Mouse (Mus musculus): ENCODE results near the gene Nphs1. TPM values are rescaled to one million over a fixed set of nuclear protein-coding genes. Genes with fewer than 3 reads are reported as not detected.

Nphs1 gene
- total and polyA plus RNA-seq, 3 experiments = 1.0 to 2.4 TPM; not detected in 1

- no peak for DNase-seq (ENCODE audit: extremely low read depth)
- no peaks in the 10 kb centered on the region for H3K9me3 ChIP-seq (replicated peaks; ENCODE audit: low read length)
- H3K36me3 ChIP-seq (replicated peaks in 1 of 2; ENCODE audit: control insufficient read depth in 1 of 2, insufficient read depth in 1 of 2, low read length in 1 of 2) = peaks cover 40 to 49% of the 10 kb centered on the region in 2 experiments
- peaks cover 5% of the 10 kb centered on the region for H3K27me3 ChIP-seq (replicated peaks)
- no peak overlapping the region for H3K4me3 ChIP-seq (replicated peaks in 1 of 3; ENCODE audit: low read depth in 2 of 3, low read length in 2 of 3, poor library complexity in 1 of 3)
- no peak overlapping the region for H3K9ac ChIP-seq (ENCODE audit: insufficient read depth, low read depth)
- peaks cover 10 to 68% of the 10 kb centered on the region in 2 experiments for H3K4me1 ChIP-seq (ENCODE audit: control insufficient read depth in 1 of 2, insufficient read depth in 2 of 2)
- in situ Hi-C loops (cut with MboI; ENCODE audit: low pct_ligation_motif_present, low pct_unique_long_range_greater_than_20kb, low sequenced_read_pairs) = loop anchor here (5.0 kb wide), 1 partner anchor 37 kb away; no protein-coding TSS in a partner anchor
- H3K27ac ChIP-seq (ENCODE audit: insufficient read depth, low read depth) = no peak overlapping the region
- peak; percentile 65; the same call in 1 of the 2 replicates for TF ChIP-seq ZMIZ1 (IDR thresholded peaks at IDR 0.05; ENCODE audit: low read depth, low read length)
- no peak for TF ChIP-seq USF2 (conservative IDR thresholded peaks at IDR 0.05; ENCODE audit: low read depth, low read length)
- no peak for TF ChIP-seq HCFC1 (IDR thresholded peaks at IDR 0.05; ENCODE audit: low read depth, low read length)
- TF ChIP-seq CHD2 (IDR thresholded peaks at IDR 0.05; ENCODE audit: low read length) = no peak
- TF ChIP-seq TBP (conservative IDR thresholded peaks at IDR 0.05; ENCODE audit: low read depth, low read length) = no peak
- no peak for TF ChIP-seq GABPA (IDR thresholded peaks at IDR 0.05; ENCODE audit: insufficient replicate concordance, low read depth, low read length)
- no peak for TF ChIP-seq MXI1 (IDR thresholded peaks at IDR 0.05; ENCODE audit: low read depth, low read length)
- 0 out of 2 replicates have a peak, but pooled peaks cover 4% of the 10 kb centered on the region for H3K79me2 ChIP-seq (replicated peaks; ENCODE audit: control insufficient read depth, extremely low read depth, insufficient read depth, poor library complexity, severe bottlenecking)
- no peak overlapping the region for H3K4me2 ChIP-seq (ENCODE audit: insufficient read depth, low read depth, poor library complexity, severe bottlenecking)
- dilution Hi-C loops (cut with MboI; ENCODE audit: extremely low pct_ligation_motif_present, extremely low pct_unique_long_range_greater_than_20kb, low sequenced_read_pairs) = no loop called here
Observed at GRCm38 (mm10) chr7:30429327-30429726, 28.8 kb upstream of the Nphs1 start.

- Histone ChIP-seq H3K9ac (ENCODE audit: insufficient read depth, low read depth) (no peak overlapping the region), H3K4me3 (replicated peaks in 1 of 3; ENCODE audit: low read depth in 2 of 3, low read length in 2 of 3, poor library complexity in 1 of 3) (no peak overlapping the region), H3K27me3 (replicated peaks) (peaks cover 12% of the 10 kb centered on the region), H3K9me3 (replicated peaks; ENCODE audit: low read length) (no peaks in the 10 kb centered on the region), H3K36me3 (replicated peaks in 1 of 2; ENCODE audit: control insufficient read depth in 1 of 2, insufficient read depth in 1 of 2, low read length in 1 of 2) (peaks cover 32 to 41% of the 10 kb centered on the region in 2 experiments), H3K4me2 (ENCODE audit: insufficient read depth, low read depth, poor library complexity, severe bottlenecking) (no peak overlapping the region), H3K27ac (ENCODE audit: insufficient read depth, low read depth) (peak overlapping the region; percentile 33), H3K79me2 (replicated peaks; ENCODE audit: control insufficient read depth, extremely low read depth, insufficient read depth, poor library complexity, severe bottlenecking) (no peaks in the 10 kb centered on the region), H3K4me1 (ENCODE audit: control insufficient read depth in 1 of 2, insufficient read depth in 2 of 2) (peaks cover 10 to 59% of the 10 kb centered on the region in 2 experiments)
- in situ Hi-C loops (cut with MboI; ENCODE audit: low pct_ligation_motif_present, low pct_unique_long_range_greater_than_20kb, low sequenced_read_pairs) = no loop called here
- dilution Hi-C loops (cut with MboI; ENCODE audit: extremely low pct_ligation_motif_present, extremely low pct_unique_long_range_greater_than_20kb, low sequenced_read_pairs) = no loop called here
- DNase-seq (ENCODE audit: extremely low read depth) = no peak
- TF ChIP-seq MAX (IDR thresholded peaks at IDR 0.05; ENCODE audit: low read length) = 0 out of 2 replicates have a peak, but pooled peaks have one; percentile 32
- TF ChIP-seq EP300 (IDR thresholded peaks at IDR 0.05; ENCODE audit: low read length) = 0 out of 2 replicates have a peak, but pooled peaks have one; percentile 17
- no peak for TF ChIP-seq MAFK (IDR thresholded peaks at IDR 0.05; ENCODE audit: insufficient replicate concordance, low read length)
- TF ChIP-seq BHLHE40 (IDR thresholded peaks at IDR 0.05; ENCODE audit: low read depth, low read length) = 0 out of 2 replicates have a peak, but pooled peaks have one; percentile 6
Observed at GRCm38 (mm10) chr7:30430191-30430590, 27.9 kb upstream of the Nphs1 start.

GRCm38 (mm10) chr7:30431793-30432192 is 26.3 kb upstream of the Nphs1 start:
- H3K27ac ChIP-seq (ENCODE audit: insufficient read depth, low read depth) = no peak overlapping the region
- in situ Hi-C loops (cut with MboI; ENCODE audit: low pct_ligation_motif_present, low pct_unique_long_range_greater_than_20kb, low sequenced_read_pairs) (no loop called here), dilution Hi-C loops (cut with MboI; ENCODE audit: extremely low pct_ligation_motif_present, extremely low pct_unique_long_range_greater_than_20kb, low sequenced_read_pairs) (no loop called here)
- H3K36me3 ChIP-seq (replicated peaks in 1 of 2; ENCODE audit: control insufficient read depth in 1 of 2, insufficient read depth in 1 of 2, low read length in 1 of 2) = peaks cover 19 to 25% of the 10 kb centered on the region in 2 experiments
- peak; percentile 72 for DNase-seq (ENCODE audit: extremely low read depth)
- H3K9ac ChIP-seq (ENCODE audit: insufficient read depth, low read depth) = no peak overlapping the region
- no peaks in the 10 kb centered on the region for H3K9me3 ChIP-seq (replicated peaks; ENCODE audit: low read length)
- H3K27me3 ChIP-seq (replicated peaks) = peaks cover 28% of the 10 kb centered on the region
- H3K4me1 ChIP-seq (ENCODE audit: control insufficient read depth in 1 of 2, insufficient read depth in 2 of 2) = peaks cover 10 to 45% of the 10 kb centered on the region in 2 experiments
- no peak overlapping the region for H3K4me3 ChIP-seq (replicated peaks in 1 of 3; ENCODE audit: low read depth in 2 of 3, low read length in 2 of 3, poor library complexity in 1 of 3)
- 0 out of 2 replicates have a peak, but pooled peaks have one; percentile 44 for TF ChIP-seq BHLHE40 (IDR thresholded peaks at IDR 0.05; ENCODE audit: low read depth, low read length)
- peak; percentile 69 for TF ChIP-seq HCFC1 (IDR thresholded peaks at IDR 0.05; ENCODE audit: low read depth, low read length)
- peak in 1 of 2 experiments; percentile 91; a peak in 2 of 4 replicates for TF ChIP-seq CTCF (conservative IDR thresholded peaks at IDR 0.05 in 1 of 2, IDR thresholded peaks at IDR 0.05 in 1 of 2; ENCODE audit: low read depth in 2 of 2, low read length in 2 of 2)
- no peak for TF ChIP-seq ZNF384 (IDR thresholded peaks at IDR 0.05; ENCODE audit: low read depth, low read length)
- TF ChIP-seq ZC3H11A (IDR thresholded peaks at IDR 0.05; ENCODE audit: low read depth, low read length) = peak; percentile 89
- peak; percentile 49; the same call in 1 of the 2 replicates for TF ChIP-seq SIN3A (IDR thresholded peaks at IDR 0.05; ENCODE audit: low read length)
- TF ChIP-seq MYC (IDR thresholded peaks at IDR 0.05; ENCODE audit: low read depth, low read length) = peak; percentile 61; the same call in 1 of the 2 replicates
- no peak for TF ChIP-seq ZKSCAN1 (IDR thresholded peaks at IDR 0.05; ENCODE audit: borderline replicate concordance, low read depth, low read length)
- TF ChIP-seq RAD21 (IDR thresholded peaks at IDR 0.05; ENCODE audit: low read depth, low read length) = peak; percentile 87
- 0 out of 2 replicates have a peak, but pooled peaks have one; percentile 21 for TF ChIP-seq ELF1 (IDR thresholded peaks at IDR 0.05; ENCODE audit: low read depth, low read length)
- peak; percentile 98 for TF ChIP-seq MAZ (IDR thresholded peaks at IDR 0.05; ENCODE audit: low read depth, low read length)
- no peak for TF ChIP-seq NRF1 (IDR thresholded peaks at IDR 0.05; ENCODE audit: low read depth, low read length)
- peak; percentile 97 for TF ChIP-seq SMC3 (IDR thresholded peaks at IDR 0.05; ENCODE audit: low read depth, low read length)
- TF ChIP-seq MXI1 (IDR thresholded peaks at IDR 0.05; ENCODE audit: low read depth, low read length) = peak; percentile 38; the same call in 1 of the 2 replicates
- H3K79me2 ChIP-seq (replicated peaks; ENCODE audit: control insufficient read depth, extremely low read depth, insufficient read depth, poor library complexity, severe bottlenecking) = no peaks in the 10 kb centered on the region
- H3K4me2 ChIP-seq (ENCODE audit: insufficient read depth, low read depth, poor library complexity, severe bottlenecking) = no peak overlapping the region

Data from CH12.LX (cell line).